Mouse (Mus musculus): Measurements from ENCODE around the gene 1700001O22Rik. TPM values are rescaled to one million over a fixed set of nuclear protein-coding genes. Genes with fewer than 3 reads are reported as not detected.
A peak's percentile ranks its signal among the peaks of the same experiment; 100 is the strongest.

1700001O22Rik gene
- total and polyA plus RNA-seq, 3 experiments: 0.52 to 1.3 (median 1.1) TPM

DNA sequence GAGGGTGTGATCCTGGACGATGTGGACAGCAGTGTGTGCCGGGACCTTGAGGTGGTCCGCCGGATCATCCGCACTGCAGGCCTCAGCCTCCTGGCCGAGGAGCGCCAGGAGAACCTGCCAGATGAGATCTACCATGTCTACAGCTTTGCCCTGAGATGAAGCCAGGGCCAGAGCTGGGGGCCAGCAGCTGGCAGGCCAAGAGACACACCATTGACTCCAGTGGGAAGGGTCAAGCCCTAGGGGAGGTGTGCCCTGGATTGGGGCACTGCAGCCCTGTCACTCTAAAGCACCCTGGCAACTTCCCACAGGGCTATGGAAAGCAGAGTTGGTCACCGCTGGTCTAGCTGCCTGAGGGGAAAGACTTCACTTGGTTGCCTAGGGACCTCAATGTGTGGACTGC is 19.0 kb upstream of the 1700001O22Rik start:
- H3K27ac ChIP-seq: no peak overlapping the region
- no peaks in the 10 kb centered on the region for H3K27me3 ChIP-seq (ENCODE audit: control insufficient read depth, insufficient read depth, low read length)
- DNase-seq: no peak
- WGBS: 88% methylated on average over 8 of the region's 8 CpGs
- H3K79me2 ChIP-seq (replicated peaks; ENCODE audit: control insufficient read depth, insufficient read depth, low read length): no peaks in the 10 kb centered on the region; the same call in 1 of the 2 replicates
- H3K9ac ChIP-seq (ENCODE audit: low read depth, low read length): no peak overlapping the region
- H3K4me1 ChIP-seq (ENCODE audit: control insufficient read depth, insufficient read depth, low read length): peaks cover 5% of the 10 kb centered on the region
- intact Hi-C loops (cut with DNase I): no loop called here
- H3K36me3 ChIP-seq (ENCODE audit: control insufficient read depth, insufficient read depth, low read length): no peaks in the 10 kb centered on the region
- TF ChIP-seq CTCF (IDR thresholded peaks at IDR 0.05) (no peak), EP300 (IDR thresholded peaks at IDR 0.05; ENCODE audit: insufficient read depth, low read depth, low read length) (no peak), POLR2A (IDR thresholded peaks at IDR 0.05; ENCODE audit: insufficient read depth, low read depth, low read length) (no peak)
- no peak overlapping the region for H3K4me3 ChIP-seq

GRCm38 (mm10) chr2:30821073-30821472 is 17.6 kb upstream of the 1700001O22Rik start:
- no peak overlapping the region for H3K27ac ChIP-seq
- intact Hi-C loops (cut with DNase I): no loop called here
- no peak for DNase-seq

GRCm38 (mm10) chr2:30819873-30820272 is 16.4 kb upstream of the 1700001O22Rik start:
- Histone ChIP-seq H3K27ac (no peak overlapping the region), H3K4me1 (ENCODE audit: control insufficient read depth, insufficient read depth, low read length) (no peaks in the 10 kb centered on the region), H3K4me3 (no peak overlapping the region), H3K36me3 (ENCODE audit: control insufficient read depth, insufficient read depth, low read length) (no peaks in the 10 kb centered on the region), H3K79me2 (replicated peaks; ENCODE audit: control insufficient read depth, insufficient read depth, low read length) (no peaks in the 10 kb centered on the region), H3K9ac (ENCODE audit: low read depth, low read length) (no peak overlapping the region), H3K27me3 (ENCODE audit: control insufficient read depth, insufficient read depth, low read length) (no peaks in the 10 kb centered on the region)
- 86% methylated on average over 5 of the region's 5 CpGs for WGBS
- no peak for DNase-seq
- TF ChIP-seq POLR2A (IDR thresholded peaks at IDR 0.05; ENCODE audit: insufficient read depth, low read depth, low read length) (no peak), CTCF (IDR thresholded peaks at IDR 0.05) (no peak), EP300 (IDR thresholded peaks at IDR 0.05; ENCODE audit: insufficient read depth, low read depth, low read length) (no peak)
- intact Hi-C loops (cut with DNase I): no loop called here

More at GRCm38 (mm10) chr2:30821073-30821472, 17.6 kb upstream of the 1700001O22Rik start:
- no peaks in the 10 kb centered on the region for H3K27me3 ChIP-seq (ENCODE audit: control insufficient read depth, insufficient read depth, low read length)
- H3K4me1 ChIP-seq (ENCODE audit: control insufficient read depth, insufficient read depth, low read length): no peaks in the 10 kb centered on the region
- H3K9ac ChIP-seq (ENCODE audit: low read depth, low read length): no peak overlapping the region
- no peak overlapping the region for H3K4me3 ChIP-seq
- no peaks in the 10 kb centered on the region for H3K79me2 ChIP-seq (replicated peaks; ENCODE audit: control insufficient read depth, insufficient read depth, low read length)
- H3K36me3 ChIP-seq (ENCODE audit: control insufficient read depth, insufficient read depth, low read length): no peaks in the 10 kb centered on the region
- TF ChIP-seq CTCF (IDR thresholded peaks at IDR 0.05) (peak; percentile 58), POLR2A (IDR thresholded peaks at IDR 0.05; ENCODE audit: insufficient read depth, low read depth, low read length) (no peak), EP300 (IDR thresholded peaks at IDR 0.05; ENCODE audit: insufficient read depth, low read depth, low read length) (no peak)
- 94% methylated on average over 3 of the region's 3 CpGs for WGBS

- no peak for TF ChIP-seq POLR2A (IDR thresholded peaks at IDR 0.05; ENCODE audit: insufficient read depth, low read depth, low read length)
- TF ChIP-seq EP300 (IDR thresholded peaks at IDR 0.05; ENCODE audit: insufficient read depth, low read depth, low read length): no peak
- TF ChIP-seq CTCF (IDR thresholded peaks at IDR 0.05): no peak
- no peak overlapping the region for H3K4me3 ChIP-seq
- WGBS: 88% methylated on average over 1 of the region's 1 CpGs
- intact Hi-C loops (cut with DNase I): no loop called here
- H3K79me2 ChIP-seq (replicated peaks; ENCODE audit: control insufficient read depth, insufficient read depth, low read length): no peaks in the 10 kb centered on the region
- no peaks in the 10 kb centered on the region for H3K27me3 ChIP-seq (ENCODE audit: control insufficient read depth, insufficient read depth, low read length)
- no peak overlapping the region for H3K9ac ChIP-seq (ENCODE audit: low read depth, low read length)
- no peak overlapping the region for H3K27ac ChIP-seq
- no peaks in the 10 kb centered on the region for H3K4me1 ChIP-seq (ENCODE audit: control insufficient read depth, insufficient read depth, low read length)
- no peak for DNase-seq
- H3K36me3 ChIP-seq (ENCODE audit: control insufficient read depth, insufficient read depth, low read length): no peaks in the 10 kb centered on the region
Measured at GRCm38 (mm10) chr2:30816383-30816782, 12.9 kb upstream of the 1700001O22Rik start.

GRCm38 (mm10) chr2:30810573-30810972 is 7.1 kb upstream of the 1700001O22Rik start:
- TF ChIP-seq POLR2A (IDR thresholded peaks at IDR 0.05; ENCODE audit: insufficient read depth, low read depth, low read length) (no peak), EP300 (IDR thresholded peaks at IDR 0.05; ENCODE audit: insufficient read depth, low read depth, low read length) (no peak), CTCF (IDR thresholded peaks at IDR 0.05) (no peak)
- no peak overlapping the region for H3K9ac ChIP-seq (ENCODE audit: low read depth, low read length)

DNA sequence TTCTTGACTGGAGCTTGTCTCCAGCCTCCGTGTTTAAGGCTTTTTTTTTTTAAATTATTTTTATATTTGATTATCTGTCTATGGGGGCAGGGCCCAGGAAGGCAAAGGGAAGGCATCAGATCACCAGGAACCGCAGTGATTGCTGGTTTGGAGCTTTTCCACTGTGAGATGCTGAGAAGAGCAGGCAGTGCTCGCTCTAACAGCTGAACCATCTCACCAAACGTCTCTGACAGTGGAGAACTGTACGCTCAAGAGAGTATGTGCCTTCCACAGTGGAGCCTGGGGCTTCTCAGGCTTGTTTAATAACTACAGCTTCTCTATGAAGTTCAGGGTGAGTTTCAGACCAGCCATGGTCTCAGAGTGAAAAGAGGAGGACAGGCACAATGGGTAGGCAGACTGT is 6.0 kb upstream of the 1700001O22Rik start:
- DNase-seq: no peak
- Histone ChIP-seq H3K9ac (ENCODE audit: low read depth, low read length) (no peak overlapping the region), H3K27ac (no peak overlapping the region), H3K79me2 (replicated peaks; ENCODE audit: control insufficient read depth, insufficient read depth, low read length) (no peaks in the 10 kb centered on the region; the same call in 1 of the 2 replicates), H3K4me1 (ENCODE audit: control insufficient read depth, insufficient read depth, low read length) (peaks cover 7% of the 10 kb centered on the region), H3K27me3 (ENCODE audit: control insufficient read depth, insufficient read depth, low read length) (no peaks in the 10 kb centered on the region), H3K36me3 (ENCODE audit: control insufficient read depth, insufficient read depth, low read length) (no peaks in the 10 kb centered on the region), H3K4me3 (no peak overlapping the region)
- 67% methylated on average over 5 of the region's 5 CpGs for WGBS
- intact Hi-C loops (cut with DNase I): loop anchor here (2.0 kb wide), 1 partner anchor 15 kb away; no protein-coding TSS in a partner anchor
- TF ChIP-seq CTCF (IDR thresholded peaks at IDR 0.05) (no peak), POLR2A (IDR thresholded peaks at IDR 0.05; ENCODE audit: insufficient read depth, low read depth, low read length) (no peak), EP300 (IDR thresholded peaks at IDR 0.05; ENCODE audit: insufficient read depth, low read depth, low read length) (no peak)

More at GRCm38 (mm10) chr2:30810573-30810972, 7.1 kb upstream of the 1700001O22Rik start:
- intact Hi-C loops (cut with DNase I): no loop called here
- Histone ChIP-seq H3K79me2 (replicated peaks; ENCODE audit: control insufficient read depth, insufficient read depth, low read length) (no peaks in the 10 kb centered on the region; the same call in 1 of the 2 replicates), H3K36me3 (ENCODE audit: control insufficient read depth, insufficient read depth, low read length) (no peaks in the 10 kb centered on the region), H3K4me1 (ENCODE audit: control insufficient read depth, insufficient read depth, low read length) (peaks cover 7% of the 10 kb centered on the region), H3K27ac (no peak overlapping the region), H3K4me3 (no peak overlapping the region), H3K27me3 (ENCODE audit: control insufficient read depth, insufficient read depth, low read length) (no peaks in the 10 kb centered on the region)
- DNase-seq: no peak
- 77% methylated on average over 7 of the region's 7 CpGs for WGBS
